Mouse (Mus musculus) kidney, adult 2 months (tissue): ENCODE results near the gene Atp6v0d1.

ENCODE experiments used
- CTCF ChIP-seq: fragments of 200-500 bp; conservative IDR thresholded peaks from 2 replicates; pipeline ENCODE4 v1.5.1; 2011; ENCODE audit warnings: low read depth, mild to moderate bottlenecking, control low read depth, low read length, moderate library complexity, mixed read lengths; ENCODE audit not compliant: insufficient read depth, insufficient read length
- POLR2A ChIP-seq: fragments of 200-500 bp; IDR thresholded peaks from one replicate; pipeline ENCODE4 v1.6.1; 2011; ENCODE audit warnings: low read depth, low read length, control low read depth

DNA sequence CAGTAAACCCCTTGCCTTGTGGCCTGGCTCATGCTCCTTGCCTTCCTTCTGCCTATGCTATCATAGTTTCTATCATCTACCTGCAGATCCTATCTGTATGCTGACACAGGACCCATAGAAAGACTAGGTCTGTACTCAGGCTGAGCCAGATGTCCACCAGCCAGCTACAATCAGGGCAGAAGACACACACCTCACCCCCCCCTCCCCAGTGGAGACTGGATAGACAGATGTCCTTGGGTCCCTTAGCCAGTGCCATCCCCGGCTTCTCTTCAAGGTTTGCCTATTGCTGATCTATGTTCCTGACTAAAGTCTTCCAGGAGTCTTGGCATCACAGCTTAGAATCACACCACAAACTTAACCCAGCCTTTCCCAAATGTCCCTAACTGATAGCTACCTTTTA is 37.6 kb downstream of the Atp6v0d1 start:
- TF ChIP-seq CTCF = no peak
- TF ChIP-seq POLR2A = no peak
